Mouse (Mus musculus) midbrain, embryonic 12.5 days (tissue): ENCODE results near the gene Plekhh2. TPM values are rescaled to one million over a fixed set of nuclear protein-coding genes. Genes with fewer than 3 reads are reported as not detected.

Experiments used
- ATAC-seq: fragments of 200-750 bp; cut with Nextera tagmentation; 2 replicates; pipeline ENCODE4 v1.8.0; 2017; ENCODE audit warnings: low read depth, moderate TSS enrichment, moderate library complexity; ENCODE audit not compliant: low FRiP score
- H3K27ac ChIP-seq: fragments of 300-500 bp; sonication (generic); replicated peaks from 2 replicates; pipeline ENCODE4 v1.5.1; 2016; ENCODE audit warnings: mild to moderate bottlenecking
- H3K27me3 ChIP-seq: fragments of 300-500 bp; sonication (generic); 2 replicates; pipeline ENCODE4 v1.6.1; 2016; ENCODE audit warnings: mild to moderate bottlenecking
- H3K36me3 ChIP-seq: fragments of 300-500 bp; sonication (generic); 2 replicates; pipeline ENCODE4 v1.6.1; 2016
- H3K4me1 ChIP-seq: fragments of 300-500 bp; sonication (generic); 2 replicates; pipeline ENCODE4 v1.6.1; 2016
- H3K4me2 ChIP-seq: fragments of 300-500 bp; sonication (generic); replicated peaks from 2 replicates; pipeline ENCODE4 v1.6.1; 2016; ENCODE audit warnings: mild to moderate bottlenecking, moderate library complexity
- H3K4me3 ChIP-seq: fragments of 300-500 bp; sonication (generic); 2 replicates; pipeline ENCODE4 v1.5.1; 2016; ENCODE audit warnings: mild to moderate bottlenecking
- H3K9ac ChIP-seq: fragments of 300-500 bp; sonication (generic); replicated peaks from 2 replicates; pipeline ENCODE4 v1.6.1; 2016; ENCODE audit warnings: mild to moderate bottlenecking, moderate library complexity
- H3K9me3 ChIP-seq: fragments of 300-500 bp; sonication (generic); 2 replicates; pipeline ENCODE4 v1.6.1; 2016; ENCODE audit warnings: mild to moderate bottlenecking
- WGBS: fragments of 180-500 bp; shearing (Covaris S2); methylation state at CpG from one replicate; pipeline ENCODE4 v1.1.7; 2016; 5-methylcytosine and 5-hydroxymethylcytosine counted together
- polyA plus RNA-seq: library from polyadenylated mRNA; unstranded; fragments of >200 nt; fragmentation: Nextera tagmentation; extraction: Ambion mirVana; gene quantifications from 2 replicates; pipeline ENCODE4 v1.2.1, GENCODE M21; 2016

Plekhh2 gene
- polyA plus RNA-seq, 1 experiment from 2014 or later, result 3.2 TPM

GRCm38 (mm10) chr17:84497026-84497425 lies 14.7 kb upstream of the Plekhh2 start:
- Histone ChIP-seq H3K4me3 (no peak overlapping the region), H3K9me3 (no peaks in the 10 kb centered on the region), H3K27me3 (no peaks in the 10 kb centered on the region), H3K4me2 (no peak overlapping the region), H3K27ac (no peak overlapping the region), H3K9ac (no peak overlapping the region), H3K36me3 (no peaks in the 10 kb centered on the region), H3K4me1 (no peaks in the 10 kb centered on the region)
- 85% methylated on average over 5 of the region's 5 CpGs for WGBS
- ATAC-seq, result no peak

DNA sequence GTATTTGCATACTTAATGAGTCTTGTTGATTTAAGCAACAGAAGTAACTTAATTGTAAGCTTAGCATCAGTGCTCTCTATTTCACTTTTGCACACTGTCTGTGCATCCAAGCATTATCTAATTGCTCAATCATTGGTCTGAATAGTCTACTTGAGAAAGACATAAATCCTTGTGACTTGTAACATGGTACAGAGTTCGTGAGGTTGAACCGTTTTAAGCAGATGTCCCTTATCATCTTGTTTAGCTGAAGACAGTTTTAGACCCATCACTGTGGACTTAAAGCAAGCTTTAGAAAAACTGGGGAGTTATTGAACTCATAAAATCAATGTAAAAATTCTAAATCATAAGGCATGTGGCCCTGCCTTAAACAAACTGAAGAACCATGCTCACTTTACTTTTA lies 14.1 kb upstream of the Plekhh2 start:
- no peak for ATAC-seq
- no peak overlapping the region for H3K27ac ChIP-seq
- H3K4me1 ChIP-seq, result no peaks in the 10 kb centered on the region
- H3K36me3 ChIP-seq, result no peaks in the 10 kb centered on the region
- no peak overlapping the region for H3K9ac ChIP-seq
- H3K9me3 ChIP-seq, result no peaks in the 10 kb centered on the region
- H3K4me2 ChIP-seq, result no peak overlapping the region
- no peak overlapping the region for H3K4me3 ChIP-seq
- 56% methylated on average over 2 of the region's 2 CpGs for WGBS
- H3K27me3 ChIP-seq, result no peaks in the 10 kb centered on the region

DNA sequence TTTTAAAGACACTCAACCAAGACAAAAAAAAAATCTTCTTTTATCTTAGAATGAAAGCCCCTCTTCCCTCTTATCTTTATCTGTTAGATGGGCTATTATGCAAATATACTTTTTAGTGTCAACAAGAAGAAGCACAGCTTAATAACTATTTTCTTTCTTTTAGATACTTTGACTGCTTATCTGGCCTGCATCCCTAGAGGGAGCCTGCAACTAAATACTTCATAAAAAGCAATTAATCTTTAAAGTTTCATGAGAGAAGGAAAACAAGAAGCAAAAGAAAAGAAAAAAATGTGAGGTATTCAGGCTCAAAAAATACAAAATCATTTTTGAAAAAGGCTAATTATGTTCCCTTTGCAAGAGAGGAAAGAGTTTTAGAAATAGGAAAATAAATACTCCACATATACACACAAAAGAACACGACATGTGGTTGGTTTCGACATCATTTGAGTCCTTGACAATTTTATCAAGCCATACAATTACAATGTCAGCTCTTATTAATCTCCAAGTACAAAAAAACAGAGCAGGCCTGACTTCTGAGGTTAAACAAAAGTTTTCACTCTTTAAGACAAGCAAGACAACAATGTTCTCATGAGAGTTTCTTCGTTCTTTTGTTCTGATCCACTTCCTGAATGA lies 13.6 kb upstream of the Plekhh2 start:
- 68% methylated on average over 3 of the region's 3 CpGs for WGBS
- ATAC-seq, result no peak
- H3K27me3 ChIP-seq, result no peaks in the 10 kb centered on the region
- H3K36me3 ChIP-seq, result no peaks in the 10 kb centered on the region
- no peak overlapping the region for H3K4me3 ChIP-seq
- H3K4me2 ChIP-seq, result no peak overlapping the region
- H3K27ac ChIP-seq, result no peak overlapping the region
- no peak overlapping the region for H3K9ac ChIP-seq
- no peaks in the 10 kb centered on the region for H3K9me3 ChIP-seq
- no peaks in the 10 kb centered on the region for H3K4me1 ChIP-seq

GRCm38 (mm10) chr17:84498639-84499038 lies 13.1 kb upstream of the Plekhh2 start:
- Histone ChIP-seq H3K27me3 (no peaks in the 10 kb centered on the region), H3K9ac (no peak overlapping the region), H3K4me3 (no peak overlapping the region), H3K4me2 (no peak overlapping the region), H3K36me3 (no peaks in the 10 kb centered on the region), H3K27ac (no peak overlapping the region), H3K4me1 (no peaks in the 10 kb centered on the region), H3K9me3 (no peaks in the 10 kb centered on the region)
- 38% methylated on average over 5 of the region's 5 CpGs for WGBS
- ATAC-seq, result no peak

DNA sequence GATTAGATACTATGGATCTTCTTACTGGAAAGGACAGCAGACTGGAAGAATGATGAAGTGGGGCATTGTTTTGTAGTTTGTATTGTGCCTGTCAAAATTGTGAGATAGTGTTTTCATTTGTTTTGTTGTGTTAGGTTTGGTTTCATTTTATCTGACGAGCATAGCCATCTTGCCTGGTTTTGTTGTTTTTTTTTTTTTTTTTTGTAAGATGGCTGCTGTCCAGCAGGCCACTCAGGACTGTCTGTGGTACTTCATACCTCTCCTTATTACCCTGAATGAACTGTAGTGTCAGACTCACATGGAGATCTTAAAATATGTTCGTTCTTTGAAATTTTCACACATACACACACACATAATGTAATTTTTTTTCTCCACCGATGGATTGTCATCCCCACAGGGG lies 9.4 kb upstream of the Plekhh2 start:
- Histone ChIP-seq H3K4me3 (no peak overlapping the region), H3K4me2 (no peak overlapping the region), H3K4me1 (no peaks in the 10 kb centered on the region), H3K9ac (no peak overlapping the region), H3K27me3 (no peaks in the 10 kb centered on the region), H3K36me3 (no peaks in the 10 kb centered on the region), H3K27ac (no peak overlapping the region), H3K9me3 (no peaks in the 10 kb centered on the region)
- ATAC-seq, result no peak
- 84% methylated on average over 3 of the region's 3 CpGs for WGBS

DNA sequence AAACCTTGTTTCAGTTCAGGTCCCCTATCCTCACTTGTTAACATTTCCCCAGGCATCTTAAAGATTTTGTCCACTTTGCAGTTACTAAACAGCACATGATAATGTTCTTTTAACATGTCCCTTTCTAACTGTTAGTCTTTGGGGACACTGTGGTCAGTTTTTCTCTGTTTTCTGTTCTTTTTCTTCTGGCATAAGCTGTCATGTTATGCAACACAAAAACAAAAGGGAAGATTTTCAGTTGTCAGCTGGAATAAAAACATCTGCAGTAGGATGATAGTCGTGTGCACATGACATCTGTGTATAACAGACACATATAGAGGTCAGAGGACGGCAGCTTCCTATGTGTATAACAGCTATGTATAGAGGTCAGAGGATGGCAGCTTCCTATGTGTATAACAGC lies 5.8 kb upstream of the Plekhh2 start:
- Histone ChIP-seq H3K4me3 (no peak overlapping the region), H3K4me1 (peaks cover 12% of the 10 kb centered on the region; the same call in 1 of the 2 replicates), H3K9ac (no peak overlapping the region), H3K27me3 (peaks cover 11% of the 10 kb centered on the region; the same call in 1 of the 2 replicates), H3K36me3 (no peaks in the 10 kb centered on the region), H3K27ac (no peak overlapping the region), H3K4me2 (no peak overlapping the region), H3K9me3 (no peaks in the 10 kb centered on the region)
- WGBS, result 75% methylated on average over 2 of the region's 2 CpGs
- ATAC-seq, result no peak

DNA sequence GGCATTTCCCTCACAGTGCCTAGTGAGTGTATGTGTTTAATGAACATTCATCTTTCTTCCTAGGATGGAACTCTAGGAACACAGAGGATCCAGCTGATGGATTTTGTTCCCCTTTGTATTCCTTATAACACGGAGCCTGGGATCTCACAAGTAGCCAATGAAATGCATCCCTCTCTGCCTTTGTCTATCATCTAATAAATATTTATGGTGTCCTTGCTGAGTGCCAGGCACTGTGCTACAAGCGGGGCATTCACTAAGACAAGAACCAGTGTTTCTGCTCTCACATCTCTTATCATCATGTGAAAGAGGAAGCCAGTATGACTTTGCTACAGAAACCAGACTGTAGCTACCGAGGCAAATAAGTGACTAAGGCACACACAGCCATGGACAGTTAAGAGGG lies 3.0 kb upstream of the Plekhh2 start:
- no peaks in the 10 kb centered on the region for H3K36me3 ChIP-seq
- no peaks in the 10 kb centered on the region for H3K9me3 ChIP-seq
- 0 out of 2 replicates have a peak overlapping the region, but pooled peaks have one; percentile 30 for H3K27ac ChIP-seq
- peaks cover 20% of the 10 kb centered on the region for H3K27me3 ChIP-seq
- WGBS, result 29% methylated on average over 3 of the region's 3 CpGs
- peak; percentile 67 for ATAC-seq
- no peak overlapping the region for H3K9ac ChIP-seq
- H3K4me2 ChIP-seq, result no peak overlapping the region
- H3K4me3 ChIP-seq, result no peak overlapping the region
- H3K4me1 ChIP-seq, result peaks cover 23% of the 10 kb centered on the region

GRCm38 (mm10) chr17:84509176-84509575 lies 2.5 kb upstream of the Plekhh2 start:
- Histone ChIP-seq H3K36me3 (no peaks in the 10 kb centered on the region), H3K4me3 (no peak overlapping the region), H3K4me2 (no peak overlapping the region), H3K9ac (no peak overlapping the region), H3K27me3 (peaks cover 20% of the 10 kb centered on the region), H3K9me3 (no peaks in the 10 kb centered on the region), H3K27ac (0 out of 2 replicates have a peak overlapping the region, but pooled peaks have one; percentile 30), H3K4me1 (peaks cover 23% of the 10 kb centered on the region)
- ATAC-seq, result peak; percentile 23
- WGBS, result 77% methylated on average over 4 of the region's 4 CpGs

- Histone ChIP-seq H3K27me3 (peaks cover 20% of the 10 kb centered on the region), H3K9ac (no peak overlapping the region), H3K36me3 (no peaks in the 10 kb centered on the region), H3K4me2 (no peak overlapping the region), H3K4me1 (peaks cover 23% of the 10 kb centered on the region), H3K9me3 (no peaks in the 10 kb centered on the region), H3K27ac (no peak overlapping the region), H3K4me3 (no peak overlapping the region)
- WGBS, result 70% methylated on average over 5 of the region's 5 CpGs
- ATAC-seq, result no peak
These were observed 1.3 kb upstream of the Plekhh2 start for GRCm38 (mm10) chr17:84510355-84510754.

DNA sequence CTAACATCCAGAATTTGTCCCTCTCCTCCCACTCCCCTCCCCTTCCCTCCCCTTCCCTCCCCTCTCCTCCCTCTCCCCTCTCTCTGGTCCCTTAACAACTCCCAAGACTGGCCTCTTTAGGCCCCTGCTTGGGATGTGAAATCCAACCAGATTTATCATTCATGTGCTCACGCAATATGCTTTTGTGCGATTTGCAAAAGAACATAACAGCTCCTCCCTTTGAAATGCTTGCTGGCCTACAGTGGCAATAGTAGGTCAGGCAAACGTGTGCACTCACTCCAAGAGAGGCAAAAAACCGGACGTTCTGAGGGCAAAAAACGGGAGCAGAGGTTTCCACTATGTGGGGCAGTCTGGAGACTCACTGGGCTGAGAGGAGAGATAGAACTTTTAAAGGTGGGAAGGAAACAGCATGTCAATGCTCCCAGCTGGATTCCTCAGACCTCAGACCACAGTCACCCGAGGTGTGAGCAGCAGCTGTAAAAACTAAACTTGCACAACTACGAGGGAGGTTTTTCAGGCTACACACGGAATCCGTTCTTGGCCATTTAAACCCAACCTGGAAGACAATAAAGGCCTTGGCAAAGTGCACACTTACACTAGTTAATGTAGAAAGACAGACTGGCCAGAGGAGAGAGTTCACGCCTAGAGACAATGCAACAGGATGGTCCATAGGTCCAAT lies 595 bp upstream of the Plekhh2 start:
- ATAC-seq, result no peak
- Histone ChIP-seq H3K9ac (no peak overlapping the region; the same call in 1 of the 2 replicates), H3K9me3 (no peaks in the 10 kb centered on the region), H3K27ac (no peak overlapping the region), H3K4me1 (peaks cover 23% of the 10 kb centered on the region), H3K36me3 (no peaks in the 10 kb centered on the region), H3K4me2 (peak overlapping the region; percentile 96), H3K27me3 (peaks cover 20% of the 10 kb centered on the region), H3K4me3 (peak overlapping the region; percentile 79)
- 29% methylated on average over 11 of the region's 11 CpGs for WGBS

DNA sequence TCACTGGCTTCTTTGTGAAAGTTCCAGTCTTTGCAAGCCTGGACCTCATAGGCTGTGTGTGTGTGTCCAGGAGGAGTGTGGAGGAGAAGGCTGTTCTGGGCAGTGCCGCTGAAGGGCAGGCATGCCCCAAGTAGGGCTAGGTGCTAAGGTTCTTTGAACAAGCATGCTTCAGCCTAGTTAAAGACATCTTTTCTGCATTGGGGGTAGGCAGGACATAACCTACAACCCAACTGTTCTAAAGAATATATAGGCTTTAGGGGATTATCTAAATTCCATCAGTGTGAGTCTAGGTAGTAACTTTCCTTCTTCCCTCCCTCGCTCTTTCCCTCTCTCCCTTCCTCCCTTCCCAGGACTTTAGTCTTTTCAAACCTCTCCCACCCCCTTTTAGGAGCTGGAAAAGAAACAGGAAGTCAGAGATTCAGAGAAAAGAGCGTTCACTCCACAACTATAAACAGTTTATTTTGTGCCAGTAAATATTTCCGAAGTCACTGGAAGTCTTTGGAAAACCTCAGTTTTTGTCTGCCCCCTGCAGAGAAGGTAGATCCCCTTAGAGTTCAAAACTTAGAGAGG lies 906 bp downstream of the Plekhh2 start:
- Histone ChIP-seq H3K36me3 (no peaks in the 10 kb centered on the region), H3K4me1 (peaks cover 23% of the 10 kb centered on the region), H3K27ac (no peak overlapping the region), H3K4me2 (peak overlapping the region; percentile 96), H3K9me3 (no peaks in the 10 kb centered on the region), H3K27me3 (peaks cover 19% of the 10 kb centered on the region), H3K4me3 (peak overlapping the region; percentile 79), H3K9ac (peak overlapping the region; percentile 76; the same call in 1 of the 2 replicates)
- ATAC-seq, result no peak; the same call in 1 of the 2 replicates
- 37% methylated on average over 4 of the region's 4 CpGs for WGBS

DNA sequence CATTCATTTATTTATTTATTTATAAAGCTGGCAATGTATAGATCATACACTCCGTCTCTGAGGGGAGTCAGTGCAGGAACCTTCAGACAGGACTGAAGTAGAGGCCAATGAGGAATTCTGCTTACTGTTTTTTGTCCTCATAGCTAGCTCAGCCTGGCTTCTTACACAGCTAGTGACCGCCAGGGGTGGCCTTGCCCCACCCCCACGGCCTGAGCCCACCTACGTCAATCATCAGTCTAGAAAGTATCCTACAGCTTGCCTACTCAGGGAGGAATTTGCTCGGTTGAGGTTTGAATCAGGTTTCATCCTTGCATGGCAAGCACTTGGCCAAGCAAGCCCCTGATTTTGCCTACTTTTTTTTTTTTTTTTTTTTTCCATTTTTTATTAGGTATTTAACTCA lies 4.2 kb downstream of the Plekhh2 start:
- Histone ChIP-seq H3K4me3 (no peak overlapping the region), H3K27me3 (peaks cover 10% of the 10 kb centered on the region; the same call in 1 of the 2 replicates), H3K9ac (no peak overlapping the region), H3K36me3 (no peaks in the 10 kb centered on the region), H3K4me2 (no peak overlapping the region), H3K4me1 (peaks cover 11% of the 10 kb centered on the region), H3K27ac (no peak overlapping the region), H3K9me3 (no peaks in the 10 kb centered on the region)
- WGBS, result 75% methylated on average over 5 of the region's 5 CpGs
- no peak for ATAC-seq
